Mouse (Mus musculus) intestine, embryonic 15.5 days (tissue): ENCODE measurements at regions not wholly inside any gene's neighbourhood (a gene's known extent, or its start where the extent isn't known, plus 50 kb on each side); places are given as distances from the start of the nearest gene placed in this dataset.

Experiments
- ATAC-seq: fragments of 200-750 bp; cut with Nextera tagmentation; 2 replicates; pipeline ENCODE4 v1.8.0; 2017; ENCODE audit warnings: moderate TSS enrichment, moderate library complexity
- H3K27ac ChIP-seq: fragments of 300-500 bp; sonication (generic); 2 replicates; pipeline ENCODE4 v1.5.1; 2015; ENCODE audit warnings: mild to moderate bottlenecking, inconsistent platforms
- H3K27me3 ChIP-seq: fragments of 300-500 bp; sonication (generic); replicated peaks from 2 replicates; pipeline ENCODE4 v1.6.1; 2015; ENCODE audit warnings: inconsistent platforms
- H3K36me3 ChIP-seq: fragments of 300-500 bp; sonication (generic); 2 replicates; pipeline ENCODE4 v1.6.1; 2015; ENCODE audit warnings: inconsistent platforms
- H3K4me1 ChIP-seq: fragments of 300-500 bp; sonication (generic); replicated peaks from 2 replicates; pipeline ENCODE4 v1.6.1; 2015; ENCODE audit warnings: inconsistent platforms
- H3K4me2 ChIP-seq: fragments of 300-500 bp; sonication (generic); replicated peaks from 2 replicates; pipeline ENCODE4 v1.6.1; 2015; ENCODE audit warnings: mild to moderate bottlenecking, inconsistent platforms
- H3K4me3 ChIP-seq: fragments of 300-500 bp; sonication (generic); replicated peaks from 2 replicates; pipeline ENCODE4 v1.5.1; 2015; ENCODE audit warnings: inconsistent platforms
- H3K9ac ChIP-seq: fragments of 300-500 bp; sonication (generic); 2 replicates; pipeline ENCODE4 v1.6.1; 2015; ENCODE audit warnings: inconsistent platforms
- H3K9me3 ChIP-seq: fragments of 300-500 bp; sonication (generic); 2 replicates; pipeline ENCODE4 v1.6.1; 2016; ENCODE audit warnings: inconsistent platforms
- WGBS: fragments of 180-500 bp; shearing (Covaris S2); methylation state at CpG from one replicate; pipeline ENCODE4 v1.1.7; 2015; 5-methylcytosine and 5-hydroxymethylcytosine counted together

DNA sequence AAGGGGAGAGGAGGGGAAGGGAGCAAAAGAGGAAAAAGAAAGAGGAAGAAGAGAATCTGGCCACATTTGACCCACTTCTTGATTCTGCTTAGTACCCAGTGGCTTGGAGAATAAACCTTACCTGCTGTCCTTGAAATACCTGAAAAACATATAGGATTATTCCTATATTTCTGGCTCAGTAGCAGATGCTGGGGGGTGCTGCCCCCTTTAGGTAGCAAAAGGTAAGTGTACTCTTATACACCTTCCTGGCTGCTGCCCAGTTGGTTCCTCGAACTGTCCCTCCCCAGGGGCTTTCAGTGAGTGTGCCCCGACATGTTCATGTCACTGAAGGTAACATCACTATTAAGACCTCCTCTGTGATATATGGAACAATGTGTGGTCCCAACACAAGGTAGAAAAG, 180.7 kb upstream of the Kdm8 start:
- ATAC-seq, result no peak
- Histone ChIP-seq H3K9me3 (no peaks in the 10 kb centered on the region), H3K4me1 (no peaks in the 10 kb centered on the region), H3K4me3 (no peak overlapping the region), H3K36me3 (no peaks in the 10 kb centered on the region), H3K9ac (no peak overlapping the region), H3K27me3 (no peaks in the 10 kb centered on the region), H3K27ac (no peak overlapping the region), H3K4me2 (no peak overlapping the region)
- 71% methylated on average over 2 of the region's 2 CpGs for WGBS

DNA sequence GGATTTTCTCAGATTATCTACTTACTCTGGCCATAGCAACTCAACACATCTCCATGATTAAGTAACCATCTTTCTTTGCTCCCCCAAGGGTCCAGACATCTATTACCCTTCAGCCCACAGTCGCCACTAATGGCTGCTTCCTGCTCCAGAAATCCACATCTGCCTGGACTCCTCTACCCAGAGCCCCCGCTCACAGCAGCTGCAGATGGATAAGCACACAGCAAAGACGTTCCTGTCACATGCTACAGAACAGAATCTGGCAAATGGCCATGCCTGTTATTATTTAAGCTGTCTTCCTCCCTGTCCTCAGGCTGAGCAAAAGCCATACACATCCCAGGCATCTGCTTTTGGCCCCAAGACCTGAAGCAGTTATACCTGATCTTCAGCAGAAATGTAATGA, 173.8 kb upstream of the Kdm8 start:
- peak; percentile 28; the same call in 1 of the 2 replicates for ATAC-seq
- 38% methylated on average over 3 of the region's 3 CpGs for WGBS
- H3K9ac ChIP-seq, result no peak overlapping the region

DNA sequence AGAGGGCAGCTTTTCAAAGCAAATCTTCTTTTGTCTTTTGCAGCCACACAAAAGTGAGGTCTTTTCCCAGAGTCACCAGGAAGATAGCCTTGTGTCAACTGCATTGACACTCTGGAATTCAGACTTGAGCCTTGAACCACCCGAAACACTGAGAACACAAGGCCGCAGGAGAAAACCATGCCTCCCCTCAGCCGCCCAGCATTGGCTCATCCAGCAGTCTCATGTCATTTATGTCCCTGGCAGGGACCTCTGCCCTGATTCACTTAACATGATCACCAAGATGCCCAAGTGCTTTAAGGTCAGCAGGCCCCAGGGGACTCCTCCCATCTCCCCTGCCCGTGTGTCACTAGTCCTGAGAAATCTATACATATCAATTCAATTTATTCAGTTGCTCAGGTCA, 173.1 kb upstream of the Kdm8 start:
- Histone ChIP-seq H3K27ac (no peak overlapping the region), H3K27me3 (no peaks in the 10 kb centered on the region), H3K9ac (no peak overlapping the region), H3K36me3 (no peaks in the 10 kb centered on the region), H3K4me1 (0 out of 2 replicates have a peak, but pooled peaks cover 3% of the 10 kb centered on the region), H3K9me3 (no peaks in the 10 kb centered on the region), H3K4me2 (no peak overlapping the region), H3K4me3 (no peak overlapping the region)
- WGBS, result 83% methylated on average over 4 of the region's 4 CpGs
- ATAC-seq, result no peak

More for the DNA sequence above, 173.8 kb upstream of the Kdm8 start:
- no peak overlapping the region for H3K4me2 ChIP-seq
- H3K27ac ChIP-seq, result no peak overlapping the region
- no peaks in the 10 kb centered on the region for H3K27me3 ChIP-seq
- no peaks in the 10 kb centered on the region for H3K9me3 ChIP-seq
- 0 out of 2 replicates have a peak, but pooled peaks cover 3% of the 10 kb centered on the region for H3K4me1 ChIP-seq
- no peaks in the 10 kb centered on the region for H3K36me3 ChIP-seq
- no peak overlapping the region for H3K4me3 ChIP-seq

DNA sequence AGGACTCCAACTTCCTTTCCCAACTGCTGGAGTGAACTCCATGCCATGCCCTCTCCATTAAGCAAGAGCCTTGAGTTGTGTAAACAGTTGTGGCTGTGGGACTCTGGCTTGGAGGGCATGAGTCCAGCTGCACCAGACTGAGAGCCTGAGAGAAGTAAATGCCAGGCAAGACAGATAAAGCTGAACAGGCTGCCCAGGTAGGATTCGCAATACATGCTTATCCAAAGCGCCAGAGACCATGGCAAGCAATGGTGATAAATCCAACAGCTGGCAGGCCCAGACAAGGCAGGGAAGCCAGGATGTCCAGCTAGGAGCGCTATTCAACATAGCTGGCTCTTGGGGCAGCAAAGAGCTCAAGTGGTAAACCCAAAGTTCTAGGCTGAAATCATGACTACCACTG, 163.1 kb upstream of the Kdm8 start:
- no peak overlapping the region for H3K4me2 ChIP-seq
- no peak overlapping the region for H3K27ac ChIP-seq
- WGBS, result 75% methylated on average over 3 of the region's 3 CpGs
- H3K9ac ChIP-seq, result no peak overlapping the region
- H3K4me3 ChIP-seq, result no peak overlapping the region
- H3K36me3 ChIP-seq, result no peaks in the 10 kb centered on the region
- no peaks in the 10 kb centered on the region for H3K4me1 ChIP-seq
- no peaks in the 10 kb centered on the region for H3K9me3 ChIP-seq
- no peaks in the 10 kb centered on the region for H3K27me3 ChIP-seq
- no peak for ATAC-seq

DNA sequence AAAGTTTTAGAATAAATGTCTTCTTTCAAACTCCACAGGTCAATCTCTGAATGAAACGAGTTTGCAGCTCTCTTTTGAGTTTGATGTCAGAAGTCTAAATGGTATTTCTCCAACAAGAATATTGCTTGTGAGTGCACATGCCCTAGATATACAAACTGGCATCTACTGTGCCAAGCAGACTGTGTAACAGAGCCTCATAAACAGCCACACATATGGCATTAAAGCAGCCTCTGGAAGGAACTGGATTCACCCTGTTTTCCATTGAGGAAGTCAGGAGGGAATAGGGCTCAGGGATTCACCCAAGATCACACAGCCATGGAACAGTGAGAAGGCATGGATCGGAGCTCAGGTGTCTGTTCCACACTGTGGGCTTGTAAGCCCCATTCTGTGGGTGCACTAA, 149.2 kb upstream of the Kdm8 start:
- Histone ChIP-seq H3K27ac (no peak overlapping the region), H3K4me2 (no peak overlapping the region), H3K9me3 (no peaks in the 10 kb centered on the region), H3K9ac (no peak overlapping the region), H3K4me1 (no peaks in the 10 kb centered on the region), H3K4me3 (no peak overlapping the region), H3K27me3 (no peaks in the 10 kb centered on the region), H3K36me3 (no peaks in the 10 kb centered on the region)
- ATAC-seq, result no peak
- WGBS, result 69% methylated on average over 2 of the region's 2 CpGs

DNA sequence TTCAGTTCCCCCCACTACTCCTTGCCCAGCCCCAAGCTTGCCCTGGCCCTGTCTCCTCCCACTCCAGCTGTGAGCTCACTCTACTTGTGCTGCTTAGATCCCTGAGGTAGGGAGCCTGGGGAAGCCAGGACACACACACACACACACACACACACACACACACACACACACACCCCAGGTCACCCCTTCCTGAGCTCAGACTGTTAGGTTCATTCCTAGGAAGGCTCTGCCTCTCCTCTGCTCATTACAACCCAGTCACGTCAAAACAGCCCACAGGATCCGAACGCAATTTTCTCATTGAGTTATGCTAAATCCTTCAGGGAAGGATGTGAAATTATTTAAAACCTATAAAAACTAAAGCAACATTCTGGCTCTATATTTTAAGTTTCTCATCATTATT, 136.0 kb upstream of the Kdm8 start:
- Histone ChIP-seq H3K9ac (no peak overlapping the region), H3K27me3 (no peaks in the 10 kb centered on the region), H3K4me1 (no peaks in the 10 kb centered on the region), H3K4me2 (no peak overlapping the region), H3K27ac (no peak overlapping the region), H3K9me3 (no peaks in the 10 kb centered on the region), H3K4me3 (no peak overlapping the region), H3K36me3 (no peaks in the 10 kb centered on the region)
- 66% methylated on average over 3 of the region's 3 CpGs for WGBS
- no peak for ATAC-seq

DNA sequence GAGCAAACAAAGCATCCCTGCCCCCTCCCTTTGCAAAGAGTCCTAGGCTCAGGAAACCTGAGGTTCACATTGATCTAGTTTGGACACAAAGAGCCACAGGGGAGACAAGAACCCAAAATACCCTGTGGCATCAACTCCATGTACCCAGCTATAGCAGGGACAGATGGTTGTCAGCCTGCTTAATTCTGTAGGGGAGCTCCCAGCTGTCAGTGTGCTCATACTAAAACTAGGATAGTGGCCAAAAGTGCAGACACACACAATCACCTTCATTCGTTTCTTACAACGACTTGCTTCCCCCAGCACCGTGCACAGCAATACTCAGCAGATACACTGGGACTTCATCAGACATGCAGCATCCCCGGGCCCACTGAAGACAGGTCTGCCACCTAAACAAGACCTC, 133.5 kb upstream of the Kdm8 start:
- H3K9me3 ChIP-seq, result no peaks in the 10 kb centered on the region
- ATAC-seq, result no peak
- no peak overlapping the region for H3K27ac ChIP-seq
- 79% methylated on average over 4 of the region's 4 CpGs for WGBS
- H3K4me1 ChIP-seq, result no peaks in the 10 kb centered on the region
- no peaks in the 10 kb centered on the region for H3K27me3 ChIP-seq
- no peaks in the 10 kb centered on the region for H3K36me3 ChIP-seq
- no peak overlapping the region for H3K9ac ChIP-seq
- H3K4me3 ChIP-seq, result no peak overlapping the region
- H3K4me2 ChIP-seq, result no peak overlapping the region

DNA sequence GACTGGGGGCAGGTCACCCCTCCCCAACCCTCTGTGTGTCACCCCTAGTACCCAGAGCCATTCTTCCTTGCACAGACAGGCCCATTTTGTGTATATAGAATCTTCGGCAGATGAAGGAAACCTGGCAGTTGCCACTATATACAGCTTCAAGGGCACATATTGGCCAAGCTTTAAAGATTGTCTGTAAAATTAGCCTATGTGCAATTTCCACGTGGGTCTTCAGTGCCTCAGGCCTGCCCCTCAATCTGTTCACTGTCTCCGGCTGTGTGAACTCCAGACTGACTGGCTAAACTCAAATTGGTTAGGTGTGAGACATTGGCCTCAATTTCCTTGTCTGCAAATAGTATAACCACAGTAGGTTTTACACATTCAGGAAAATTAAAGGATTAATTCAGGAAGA, 130.9 kb upstream of the Kdm8 start:
- Histone ChIP-seq H3K9me3 (no peaks in the 10 kb centered on the region), H3K4me3 (no peak overlapping the region), H3K4me1 (no peaks in the 10 kb centered on the region), H3K36me3 (no peaks in the 10 kb centered on the region), H3K27ac (no peak overlapping the region), H3K9ac (no peak overlapping the region), H3K27me3 (no peaks in the 10 kb centered on the region), H3K4me2 (no peak overlapping the region)
- ATAC-seq, result no peak
- WGBS, result 83% methylated on average over 3 of the region's 3 CpGs

DNA sequence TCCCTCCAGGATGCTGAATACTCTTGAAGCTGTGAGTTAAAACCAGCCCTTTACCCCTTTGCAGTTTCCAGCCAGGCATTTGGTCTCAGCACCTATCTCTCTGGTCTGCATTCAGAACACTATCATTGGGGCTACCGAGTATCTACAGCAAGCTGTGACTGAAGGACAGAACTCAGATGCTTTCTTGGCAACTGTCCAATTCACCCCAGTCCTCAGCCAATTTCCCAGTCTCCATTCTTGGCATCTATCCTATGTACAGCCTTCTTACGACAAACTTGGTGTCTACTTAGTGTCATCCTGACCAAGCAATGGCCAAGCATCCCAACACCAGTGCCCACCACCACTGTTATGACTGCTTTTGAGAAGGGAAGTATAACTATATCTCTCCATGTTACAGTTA, 109.7 kb upstream of the Kdm8 start:
- H3K4me2 ChIP-seq, result no peak overlapping the region
- WGBS, result 59% methylated on average over 2 of the region's 2 CpGs
- H3K4me3 ChIP-seq, result no peak overlapping the region
- H3K9me3 ChIP-seq, result no peaks in the 10 kb centered on the region
- ATAC-seq, result no peak
- no peaks in the 10 kb centered on the region for H3K4me1 ChIP-seq
- no peaks in the 10 kb centered on the region for H3K36me3 ChIP-seq
- H3K27me3 ChIP-seq, result no peaks in the 10 kb centered on the region
- H3K27ac ChIP-seq, result no peak overlapping the region
- H3K9ac ChIP-seq, result no peak overlapping the region

DNA sequence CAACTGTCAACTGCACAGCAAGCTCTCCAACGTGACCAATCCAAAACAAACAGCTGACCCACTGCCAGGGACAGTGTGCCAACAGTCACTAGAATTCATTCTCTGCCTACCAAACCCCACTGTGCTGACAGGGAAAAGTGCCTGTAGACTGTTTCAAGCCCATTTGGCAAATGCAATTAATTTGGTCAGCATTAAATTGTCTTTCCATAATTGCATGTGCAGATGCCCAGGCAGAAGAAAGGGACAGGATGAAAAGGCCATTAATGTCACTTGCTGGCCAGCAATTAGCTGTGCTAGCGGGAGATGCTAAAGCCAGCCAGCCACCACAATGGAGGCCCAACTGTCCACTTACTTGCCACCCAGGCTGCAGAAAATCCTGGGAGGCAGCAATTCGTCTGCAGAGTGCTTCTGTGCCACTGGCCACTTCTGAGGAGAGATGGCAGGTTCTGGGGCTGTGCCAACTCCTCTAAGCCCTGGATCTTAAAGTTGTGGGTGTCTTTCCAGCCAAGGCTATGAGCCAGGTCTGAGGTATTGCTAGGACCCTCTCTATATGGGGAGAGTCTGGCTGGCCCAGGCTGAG, 108.8 kb upstream of the Kdm8 start:
- ATAC-seq, result no peak
- WGBS, result 74% methylated on average over 3 of the region's 3 CpGs
- H3K9ac ChIP-seq, result no peak overlapping the region

DNA sequence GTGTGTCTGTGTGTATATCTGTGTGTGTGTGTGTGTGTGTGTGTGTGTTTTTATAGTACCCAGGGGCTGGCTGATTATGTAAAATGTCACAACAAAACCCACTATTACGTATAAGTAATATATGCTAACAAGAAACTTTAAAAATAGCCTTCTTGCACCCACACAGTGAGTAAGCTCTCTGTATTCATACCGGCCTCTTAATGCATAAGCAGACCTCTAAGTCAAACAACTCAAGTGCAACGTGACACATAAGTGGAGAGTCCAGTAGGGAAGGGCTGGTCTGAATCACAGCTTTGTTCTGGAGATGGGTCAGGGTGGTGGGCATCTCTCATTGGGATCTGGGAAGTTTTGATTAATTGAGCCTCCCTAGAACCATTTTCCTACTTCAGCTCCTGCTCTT, 107.7 kb upstream of the Kdm8 start:
- no peak overlapping the region for H3K9ac ChIP-seq
- no peak overlapping the region for H3K27ac ChIP-seq
- no peak overlapping the region for H3K4me3 ChIP-seq
- no peaks in the 10 kb centered on the region for H3K27me3 ChIP-seq
- ATAC-seq, result no peak
- 59% methylated on average over 3 of the region's 3 CpGs for WGBS
- H3K9me3 ChIP-seq, result no peaks in the 10 kb centered on the region
- no peak overlapping the region for H3K4me2 ChIP-seq
- no peaks in the 10 kb centered on the region for H3K4me1 ChIP-seq
- no peaks in the 10 kb centered on the region for H3K36me3 ChIP-seq

More for the DNA sequence above, 108.8 kb upstream of the Kdm8 start:
- Histone ChIP-seq H3K4me2 (no peak overlapping the region), H3K9me3 (no peaks in the 10 kb centered on the region), H3K4me3 (no peak overlapping the region), H3K27me3 (no peaks in the 10 kb centered on the region), H3K4me1 (no peaks in the 10 kb centered on the region), H3K27ac (no peak overlapping the region), H3K36me3 (no peaks in the 10 kb centered on the region)

DNA sequence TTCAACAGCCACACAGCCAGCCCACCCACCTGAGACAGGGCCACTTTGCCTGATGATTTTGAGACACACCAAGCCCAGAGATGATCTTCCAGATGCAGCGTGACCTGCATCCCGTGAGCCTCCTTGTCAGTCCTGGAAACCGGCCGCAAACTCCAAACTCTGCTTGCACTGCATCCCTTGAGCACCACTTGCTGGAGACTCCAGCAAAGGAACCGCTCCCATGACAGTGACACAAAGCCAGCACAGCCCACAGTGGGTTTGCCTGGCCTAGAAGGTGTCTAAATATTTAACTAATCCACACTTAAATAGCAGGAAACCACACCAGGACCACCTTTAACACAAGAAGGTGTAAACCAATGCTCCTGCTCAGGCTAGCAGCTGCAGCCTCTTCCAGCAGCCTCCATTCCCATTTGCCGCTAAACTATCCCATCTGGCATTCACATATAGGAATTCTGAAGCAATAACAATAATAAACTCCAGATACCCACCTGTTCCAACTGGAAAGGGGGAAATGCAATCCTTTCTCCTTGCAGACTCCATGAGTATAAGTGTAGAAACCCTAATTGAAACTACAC, 106.2 kb upstream of the Kdm8 start:
- Histone ChIP-seq H3K4me1 (no peaks in the 10 kb centered on the region), H3K27ac (no peak overlapping the region), H3K36me3 (no peaks in the 10 kb centered on the region), H3K4me2 (no peak overlapping the region), H3K9ac (no peak overlapping the region), H3K9me3 (no peaks in the 10 kb centered on the region), H3K27me3 (no peaks in the 10 kb centered on the region), H3K4me3 (no peak overlapping the region)
- 69% methylated on average over 6 of the region's 6 CpGs for WGBS
- ATAC-seq, result no peak

DNA sequence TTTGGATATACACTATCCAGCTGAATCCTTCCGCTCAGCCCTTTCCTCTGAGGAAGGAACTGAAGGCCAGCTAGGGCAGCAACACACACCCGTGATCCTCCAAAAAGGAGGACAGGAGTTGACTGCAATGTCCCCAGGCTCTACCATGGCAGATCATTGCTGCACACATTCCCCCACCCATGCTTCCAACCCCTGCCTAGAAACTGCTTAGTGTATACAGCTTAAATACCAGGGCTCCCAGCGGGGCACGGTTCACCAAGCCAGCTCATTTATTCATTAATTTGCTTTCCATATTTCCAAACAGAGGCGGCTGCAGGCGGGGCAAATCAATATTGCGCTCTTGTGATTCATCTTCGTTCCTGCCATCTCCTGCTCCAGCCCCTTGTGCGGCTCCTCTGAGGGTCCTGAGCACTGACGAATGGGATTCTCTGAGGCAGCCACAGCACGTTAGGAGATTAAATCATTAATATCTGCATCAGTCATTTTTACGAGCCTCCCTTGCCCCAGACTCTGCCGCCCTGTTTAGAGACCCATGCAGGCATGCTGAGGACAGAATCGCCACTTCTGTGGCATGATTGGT, 104.1 kb upstream of the Kdm8 start:
- Histone ChIP-seq H3K4me3 (no peak overlapping the region), H3K27ac (no peak overlapping the region), H3K9ac (no peak overlapping the region), H3K27me3 (no peaks in the 10 kb centered on the region), H3K36me3 (no peaks in the 10 kb centered on the region), H3K4me2 (no peak overlapping the region), H3K9me3 (no peaks in the 10 kb centered on the region), H3K4me1 (no peaks in the 10 kb centered on the region)
- WGBS, result 46% methylated on average over 14 of the region's 14 CpGs
- no peak for ATAC-seq
